Mouse (Mus musculus) stomach, postnatal 0 days (tissue): ENCODE measurements at regions not wholly inside any gene's neighbourhood (a gene's known extent, or its start where the extent isn't known, plus 50 kb on each side); places are given as distances from the start of the nearest gene placed in this dataset.

Experiments used
- CTCF ChIP-seq: IDR thresholded peaks from 2 replicates; pipeline ENCODE4 v1.5.1; 2016; ENCODE audit warnings: antibody characterized with exemption, low read depth, mild to moderate bottlenecking, moderate library complexity
- EP300 ChIP-seq: optimal IDR thresholded peaks from 2 replicates; pipeline ENCODE3; 2016; ENCODE audit warnings: antibody characterized with exemption

- TF ChIP-seq CTCF (no peak), EP300 (no peak)
These were observed 135.2 kb upstream of the Meis2 start for GRCm38 (mm10) chr2:116200795-116201194.
